Mouse (Mus musculus) B cell, adult 67 days (primary cell): ENCODE measurements around the gene Gorasp1. TPM values are rescaled to one million over a fixed set of nuclear protein-coding genes. Genes with fewer than 3 reads are reported as not detected.

Experiments used
- total RNA-seq, 2 experiments: library from RNA; stranded (reverse); gene quantifications; 4 replicates each; pipeline ENCODE4 v1.2.4; 2023

Gene Gorasp1
- 10 to 100 TPM; 12.8 to 13.9 TPM for total RNA-seq

DNA sequence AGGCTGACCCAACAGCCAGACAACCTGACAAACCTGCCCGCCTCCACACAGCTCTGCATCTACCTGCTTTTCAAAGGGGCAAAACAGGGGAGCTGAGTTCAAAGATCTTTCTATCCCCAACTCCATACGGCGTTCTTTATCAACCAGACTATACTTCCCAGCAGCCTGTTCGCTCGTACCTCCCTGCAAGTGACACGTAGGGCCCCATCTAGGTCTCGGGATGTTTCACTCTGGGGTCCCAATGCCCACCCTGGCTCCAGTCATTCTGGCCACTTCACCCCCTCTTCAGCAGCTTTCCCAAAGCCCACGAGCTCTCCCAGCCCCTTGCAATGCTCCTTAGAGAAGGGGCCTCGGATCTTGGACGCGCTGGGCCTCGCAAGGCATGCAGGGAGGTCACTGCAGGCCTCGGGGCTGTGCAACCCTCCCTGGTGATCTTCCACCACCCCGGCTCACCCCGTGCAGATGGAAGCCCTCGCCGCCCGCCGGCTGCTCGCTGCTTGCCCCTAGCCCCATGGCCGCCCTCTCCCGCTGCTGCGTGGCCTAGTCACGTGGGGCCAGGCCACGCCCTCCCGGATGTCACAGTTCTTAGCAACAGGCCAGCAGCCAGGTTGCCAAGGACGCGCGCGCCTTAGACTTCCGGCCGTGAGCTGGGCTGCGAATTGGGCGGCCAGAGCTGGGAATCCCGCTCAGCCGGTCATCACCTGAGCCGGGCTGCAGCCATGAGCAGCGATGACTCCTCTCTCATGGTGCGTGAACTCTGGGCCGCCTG lies at the start of gene Gorasp1, which contains the start of gene Ttc21a:
Gene Gorasp1 (minus strand): TSS at position 561 of the 769 bp plus-strand sequence.
Gene Ttc21a (plus strand): TSS at position 602 of the 769 bp plus-strand sequence.

DNA sequence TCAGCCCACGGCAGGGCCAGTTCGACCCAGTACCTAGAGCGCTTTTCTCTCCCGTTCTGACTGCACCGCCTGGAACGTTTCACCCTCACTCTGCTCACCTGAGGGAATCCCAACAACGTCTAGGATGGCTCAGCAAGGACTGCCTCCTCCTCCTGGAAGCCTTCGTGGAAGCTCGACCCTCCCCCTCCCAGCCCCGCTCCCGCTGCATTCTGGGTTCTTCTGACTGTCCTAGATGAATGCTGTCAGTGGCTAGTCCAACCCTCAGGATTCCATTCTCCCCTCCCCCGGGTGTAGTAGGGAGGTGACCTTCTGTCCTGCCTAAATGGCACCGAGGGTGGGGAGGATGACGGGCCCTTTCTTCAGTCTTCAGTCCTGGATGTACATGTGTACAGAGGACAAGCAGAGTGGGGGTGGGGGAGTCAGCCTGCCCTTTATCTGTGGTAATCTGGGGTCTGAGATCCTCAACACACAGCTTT lies 47.2 kb upstream of the Gorasp1 start, which contains the start of gene Csrnp1:
Gene Csrnp1 (minus strand): TSS at position 123 of the 476 bp plus-strand sequence.

DNA sequence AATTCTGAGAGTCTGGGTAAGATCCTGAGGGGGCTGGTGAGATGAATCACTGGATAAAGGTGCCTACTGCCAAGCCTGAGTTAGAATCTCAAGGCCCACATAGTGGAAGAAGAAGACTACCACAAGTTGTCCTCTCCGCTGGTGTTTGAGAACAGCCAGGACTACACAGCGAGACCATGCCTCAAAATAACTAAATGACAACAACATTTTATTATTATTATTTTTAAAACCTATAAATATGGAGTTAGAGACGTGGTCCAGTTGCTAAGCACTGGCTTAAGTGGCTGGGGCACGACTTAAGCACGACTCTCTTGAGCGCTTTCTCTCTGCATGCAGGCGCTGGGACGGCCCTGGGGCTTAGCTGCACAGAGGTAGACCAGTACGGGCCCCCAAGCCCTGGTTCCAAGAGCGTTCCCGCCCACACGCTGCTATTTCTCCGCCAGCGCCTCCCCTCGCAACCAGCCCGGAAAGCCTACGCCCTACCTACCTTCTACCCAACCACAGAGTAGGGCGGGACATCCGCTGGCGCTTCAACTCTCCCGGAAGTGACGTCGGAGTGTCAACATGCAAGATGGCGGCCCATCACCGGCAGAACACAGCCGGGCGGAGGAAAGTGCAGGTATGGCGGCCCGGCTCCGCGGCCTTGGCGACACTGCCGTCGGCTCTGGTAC lies 42.9 kb downstream of the Gorasp1 start, which contains the start of gene Wdr48:
Gene Wdr48 (plus strand): TSS at position 540 of the 671 bp plus-strand sequence.

Other genes starting within 250 kb of the Gorasp1 start
- gene Scn10a, start 218.2 kb downstream of the Gorasp1 start, total RNA-seq = not detected
- not detected for gene Scn11a, start 112.1 kb downstream of the Gorasp1 start, total RNA-seq
- 10 to 100 TPM; 79.2 to 79.4 TPM for gene Wdr48, start 42.7 kb downstream of the Gorasp1 start, total RNA-seq
- gene Ttc21a, start within 50 bp of the Gorasp1 start, total RNA-seq = not detected
- 100 to 1,000 TPM; 256 to 303 TPM for gene Csrnp1, start 47.1 kb upstream of the Gorasp1 start, total RNA-seq
- gene Xirp1, start 86.0 kb upstream of the Gorasp1 start, total RNA-seq = not detected
- under 1 TPM in 1 of 2 experiments, not detected in 1; 0.32 TPM for gene Cx3cr1, start 132.3 kb upstream of the Gorasp1 start, total RNA-seq
- not detected for gene Ccr8, start 154.5 kb upstream of the Gorasp1 start, total RNA-seq
- 10 to 100 TPM; 31.3 to 39.1 TPM for gene Slc25a38, start 172.8 kb upstream of the Gorasp1 start, total RNA-seq
- 1,000 to 10,000 TPM; 2,093 to 2,116 TPM for gene Rpsa, start 190.1 kb upstream of the Gorasp1 start, total RNA-seq
- gene Mobp, start 212.1 kb upstream of the Gorasp1 start, total RNA-seq = not detected